Mouse (Mus musculus) ES-E14 (cell line): ENCODE data around the gene Eps15l1. TPM values are rescaled to one million over a fixed set of nuclear protein-coding genes. Genes with fewer than 3 reads are reported as not detected.
A peak's percentile ranks its signal among the peaks of the same experiment; 100 is the strongest.

Source experiments
- DNase-seq: peaks from one replicate; pipeline ENCODE4 v3.0.0-alpha.2; 2013; ENCODE audit warnings: low read depth, low spot score
- H3K27ac ChIP-seq: 2 replicates; pipeline ENCODE4 v1.5.1; 2012; ENCODE audit warnings: low read depth, mild to moderate bottlenecking, low read length, moderate library complexity, mixed read lengths; ENCODE audit not compliant: poor library complexity, insufficient read depth, severe bottlenecking
- H3K36me3 ChIP-seq: 2 replicates; pipeline ENCODE4 v1.6.1; 2012; ENCODE audit warnings: mild to moderate bottlenecking, low read length, moderate library complexity, mixed read lengths; ENCODE audit not compliant: control insufficient read depth, poor library complexity, insufficient read depth, severe bottlenecking
- H3K4me1 ChIP-seq, 2 experiments: fragments of 150-350 bp in 1 of 2; sonication (generic) in 1 of 2; 2 replicates each; pipeline ENCODE4 v1.6.1; 2012; ENCODE audit warnings: low read length in 2 of 2, mild to moderate bottlenecking in 1 of 2, mixed read lengths in 1 of 2; ENCODE audit not compliant: control insufficient read depth in 2 of 2, insufficient read depth in 2 of 2, poor library complexity in 1 of 2
- H3K4me3 ChIP-seq, 2 experiments: fragments of 150-350 bp in 1 of 2; sonication (generic) in 1 of 2; 2 replicates each; pipeline ENCODE4 v1.5.1; 2012; ENCODE audit warnings: low read length in 2 of 2, low read depth in 1 of 2, mild to moderate bottlenecking in 1 of 2, mixed read lengths in 1 of 2; ENCODE audit not compliant: insufficient read depth in 1 of 2, poor library complexity in 1 of 2, severe bottlenecking in 1 of 2
- H3K9ac ChIP-seq: 2 replicates; pipeline ENCODE4 v1.6.1; 2012; ENCODE audit warnings: low read depth, mild to moderate bottlenecking, low read length, mixed read lengths; ENCODE audit not compliant: poor library complexity, insufficient read depth, severe bottlenecking
- H3K9me3 ChIP-seq: fragments of 150-350 bp; sonication (generic); 2 replicates; pipeline ENCODE4 v1.6.1; 2012; ENCODE audit warnings: low read depth, mild to moderate bottlenecking, low read length; ENCODE audit not compliant: control insufficient read depth, insufficient read depth
- CHD2 ChIP-seq: IDR thresholded peaks from 2 replicates; pipeline ENCODE4 v1.6.1; 2014; ENCODE audit warnings: mild to moderate bottlenecking, low read depth, low read length, inconsistent platforms
- HCFC1 ChIP-seq: IDR thresholded peaks from 2 replicates; pipeline ENCODE4 v1.6.1; 2012; ENCODE audit warnings: low read length, inconsistent platforms, borderline replicate concordance; ENCODE audit not compliant: insufficient read depth
- MAFK ChIP-seq: IDR thresholded peaks from 2 replicates; pipeline ENCODE4 v1.6.1; 2014; ENCODE audit warnings: mild to moderate bottlenecking, low read depth, low read length, inconsistent platforms; ENCODE audit not compliant: insufficient read depth
- ZC3H11A ChIP-seq: IDR thresholded peaks from 2 replicates; pipeline ENCODE4 v1.6.1; 2012; ENCODE audit warnings: low read depth, mild to moderate bottlenecking, inconsistent platforms, low read length, borderline replicate concordance
- ZNF384 ChIP-seq: IDR thresholded peaks from 2 replicates; pipeline ENCODE4 v1.6.1; 2012; ENCODE audit warnings: low read depth, low read length, inconsistent platforms
- in situ Hi-C, 2 experiments: fragments of 600-800 bp; cut with MboI; formaldehyde crosslinking; loops; one replicate each; pipeline ENCODE4 v1.15.1; 2025; ENCODE audit warnings: low sequenced_read_pairs in 2 of 2, inconsistent platforms in 1 of 2; ENCODE audit not compliant: unreplicated experiment in 2 of 2
- total RNA-seq: library from RNA; depleted of rRNA; stranded (reverse); fragments of 300-350 nt; gene quantifications from 2 replicates; pipeline ENCODE4 v1.2.3, GENCODE M21; 2012

Gene Eps15l1
- total RNA-seq, 1 experiment = 41.7 TPM

DNA sequence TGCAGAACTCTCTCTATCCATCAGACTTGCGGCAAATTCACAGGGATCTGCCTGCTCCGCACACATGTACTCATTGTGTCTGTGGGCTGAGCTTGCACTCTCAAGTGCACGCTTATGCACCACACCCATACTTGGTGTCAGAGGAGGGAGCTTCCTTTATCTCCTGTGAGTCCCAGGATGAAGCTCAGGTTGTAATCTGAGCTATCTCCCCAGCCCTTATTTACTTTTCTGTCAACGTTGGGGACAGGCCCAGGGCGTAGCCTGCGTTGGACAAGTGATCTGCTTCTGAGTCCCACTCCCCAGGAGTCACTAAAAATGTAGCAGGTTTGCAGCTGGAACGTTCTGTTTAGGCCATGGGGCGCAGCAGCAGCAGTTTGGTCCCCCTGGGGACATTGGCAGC is 30.3 kb upstream of the Eps15l1 start:
- in situ Hi-C loops = no loop called here
- TF ChIP-seq ZC3H11A (no peak), MAFK (no peak), ZNF384 (no peak)
- DNase-seq = no peak
- Histone ChIP-seq H3K36me3 (peaks cover 20% of the 10 kb centered on the region), H3K9me3 (no peaks in the 10 kb centered on the region), H3K27ac (no peak overlapping the region), H3K4me1 (no peaks in the 10 kb centered on the region), H3K4me3 (no peak overlapping the region), H3K9ac (no peak overlapping the region)

GRCm38 (mm10) chr8:72445071-72445470 is 23.8 kb upstream of the Eps15l1 start:
- no peak for DNase-seq
- Histone ChIP-seq H3K4me3 (no peak overlapping the region), H3K27ac (no peak overlapping the region), H3K9me3 (no peaks in the 10 kb centered on the region), H3K9ac (no peak overlapping the region), H3K36me3 (peaks cover 10% of the 10 kb centered on the region), H3K4me1 (no peaks in the 10 kb centered on the region; a peak in 1 of 4 replicates)
- in situ Hi-C loops = no loop called here
- no peak for TF ChIP-seq ZC3H11A
- no peak for TF ChIP-seq HCFC1
- TF ChIP-seq CHD2 = no peak
- no peak for TF ChIP-seq ZNF384
- no peak for TF ChIP-seq MAFK

GRCm38 (mm10) chr8:72443994-72444350 is 22.7 kb upstream of the Eps15l1 start:
- Histone ChIP-seq H3K36me3 (0 out of 2 replicates have a peak, but pooled peaks cover 3% of the 10 kb centered on the region), H3K4me3 (peak overlapping the region; percentile 71 to 87), H3K4me1 (no peaks in the 10 kb centered on the region; a peak in 1 of 4 replicates), H3K9ac (peak overlapping the region; percentile 85), H3K9me3 (no peaks in the 10 kb centered on the region), H3K27ac (no peak overlapping the region)
- no peak for DNase-seq
- TF ChIP-seq ZC3H11A (no peak), HCFC1 (no peak), ZNF384 (no peak), CHD2 (no peak), MAFK (no peak)
- in situ Hi-C loops = no loop called here

- Histone ChIP-seq H3K9ac (peak within 1 kb of the TSS; percentile 85), H3K4me3 (peak within 1 kb of the TSS; percentile 72 to 87), H3K27ac (no peak within 1 kb of the TSS), H3K4me1 (no peaks in the 10 kb centered on the region; a peak in 1 of 4 replicates), H3K36me3 (0 out of 2 replicates have a peak, but pooled peaks cover 3% of the 10 kb centered on the region), H3K9me3 (no peaks in the 10 kb centered on the region)
- in situ Hi-C loops = no loop called here
- peak; percentile 69 for TF ChIP-seq CHD2
- no peak for TF ChIP-seq ZC3H11A
- TF ChIP-seq HCFC1 = peak; percentile 95
- DNase-seq = peak; percentile 97
Measured at GRCm38 (mm10) chr8:72443338-72443993, 22.2 kb upstream of the Eps15l1 start, which contains the start of the genes Calr3 and 1700030K09Rik. TSS of gene Calr3 (minus strand) at chr8:72443870. TSS of gene 1700030K09Rik (plus strand) at chr8:72443880.
